Mouse (Mus musculus) embryonic stem cell, embryonic (primary cell): Measurements from ENCODE around the gene C2cd3.

Experiments used
- CTCF ChIA-PET, 4 experiments: fragments of 300-600 bp in 2 of 4; fragments of 350-600 bp in 2 of 4; sonication (Branson Sonifier 250); formaldehyde crosslinking; loops; one replicate each; lab custom pipeline; 2022; ENCODE audit warnings: inconsistent platforms in 2 of 4; lab: Charles Lee
- POLR2A ChIA-PET, 4 experiments: fragments of 300-600 bp in 2 of 4; fragments of 350-600 bp in 2 of 4; sonication (Branson Sonifier 250); formaldehyde crosslinking; loops; one replicate each; lab custom pipeline; 2022; ENCODE audit warnings: antibody characterized with exemption in 4 of 4, inconsistent platforms in 1 of 4; lab: Charles Lee

C2cd3 gene

GRCm38 (mm10) chr7:100499465-100499864 lies 127.4 kb downstream of the C2cd3 start:
- ChIA-PET CTCF (no interaction called here), POLR2A (interaction anchor here in 3 of 4 experiments (0.5 to 47.4 kb wide), 7 partner anchors 1 to 184 kb away, joined by 3 to 704 read pairs (median 4); partner anchors contain the start of genes Coa4 (in 1 of the 3), Dnajb13 (in 1 of the 3), Ucp2 (in 1 of the 3) and Ucp3 (in 1 of the 3))

- CTCF ChIA-PET: interaction anchor here in 1 of 4 experiments (1.8 kb wide), 1 partner anchor 20 kb away, joined by 5 read pairs; no protein-coding TSS in a partner anchor
- POLR2A ChIA-PET: interaction anchor here in 3 of 4 experiments (0.7 to 47.4 kb wide), 16 partner anchors 2 to 363 kb away, joined by 3 to 704 read pairs (median 4); partner anchors contain the start of genes Ucp2 (in 2 of the 3), Coa4 (in 1 of the 3), Dnajb13 (in 1 of the 3) and Fam168a (in 1 of the 3)
These were observed 128.4 kb downstream of the C2cd3 start for GRCm38 (mm10) chr7:100500276-100500977.

- POLR2A ChIA-PET: interaction anchor here in 3 of 4 experiments (0.7 to 47.4 kb wide), 24 partner anchors 3 to 362 kb away, joined by 3 to 704 read pairs (median 5); partner anchors contain the start of genes Ucp2 (in 3 of the 3), Coa4 (in 2 of the 3), Ucp3 (in 2 of the 3) and Dnajb13 (in 1 of the 3)
- CTCF ChIA-PET: interaction anchor here in 2 of 4 experiments (1.8 to 5.7 kb wide), 3 partner anchors 19 kb away, joined by 5 to 29 read pairs (median 15); no protein-coding TSS in a partner anchor
These were observed 129.2 kb downstream of the C2cd3 start for GRCm38 (mm10) chr7:100501027-100501843.

- ChIA-PET POLR2A (interaction anchor here (0.7 to 47.4 kb wide), 26 partner anchors 4 to 172 kb away, joined by 3 to 704 read pairs (median 4); partner anchors contain the start of genes Ucp2 (in 3 of the 4), Coa4 (in 2 of the 4), Dnajb13 (in 1 of the 4) and Ucp3 (in 1 of the 4)), CTCF (interaction anchor here in 2 of 4 experiments (4.3 to 5.7 kb wide), 2 partner anchors 18 to 19 kb away, joined by 15 to 29 read pairs; no protein-coding TSS in a partner anchor)
These were observed 129.9 kb downstream of the C2cd3 start for GRCm38 (mm10) chr7:100501844-100502373.

- ChIA-PET POLR2A (interaction anchor here (0.7 to 47.4 kb wide), 29 partner anchors 4 to 204 kb away, joined by 3 to 704 read pairs (median 4); partner anchors contain the start of genes Ucp2 (in 3 of the 4), Coa4 (in 2 of the 4), Dnajb13 (in 2 of the 4) and Fam168a (in 1 of the 4)), CTCF (interaction anchor here in 3 of 4 experiments (0.9 to 5.7 kb wide), 3 partner anchors 18 kb away, joined by 3 to 29 read pairs (median 15); no protein-coding TSS in a partner anchor)
These were observed 130.4 kb downstream of the C2cd3 start for GRCm38 (mm10) chr7:100502374-100502922.

GRCm38 (mm10) chr7:100503076-100503475 lies 131.0 kb downstream of the C2cd3 start:
- CTCF ChIA-PET: interaction anchor here in 3 of 4 experiments (0.8 to 5.7 kb wide), 4 partner anchors 17 to 27 kb away, joined by 3 to 29 read pairs (median 9); no protein-coding TSS in a partner anchor

GRCm38 (mm10) chr7:100504740-100505487 lies 132.9 kb downstream of the C2cd3 start:
- CTCF ChIA-PET: interaction anchor here (0.6 to 5.7 kb wide), 6 partner anchors 9 to 450 kb away, joined by 3 to 29 read pairs (median 11); partner anchors contain the start of gene Ucp2 (in 1 of the 4)
- POLR2A ChIA-PET: interaction anchor here (0.5 to 47.4 kb wide), 17 partner anchors 7 to 277 kb away, joined by 3 to 704 read pairs (median 3); partner anchors contain the start of genes Ucp2 (in 3 of the 4), Coa4 (in 1 of the 4) and Dnajb13 (in 1 of the 4)

More at GRCm38 (mm10) chr7:100503076-100503475, 131.0 kb downstream of the C2cd3 start:
- POLR2A ChIA-PET: interaction anchor here in 3 of 4 experiments (0.7 to 47.4 kb wide), 26 partner anchors 5 to 203 kb away, joined by 3 to 704 read pairs (median 4); partner anchors contain the start of genes Ucp2 (in 3 of the 3), Dnajb13 (in 2 of the 3), Coa4 (in 1 of the 3) and Fam168a (in 1 of the 3)

GRCm38 (mm10) chr7:100506494-100506893 lies 134.5 kb downstream of the C2cd3 start:
- ChIA-PET CTCF (interaction anchor here in 3 of 4 experiments (0.5 to 5.7 kb wide), 5 partner anchors 11 to 18 kb away, joined by 3 to 29 read pairs (median 4); no protein-coding TSS in a partner anchor), POLR2A (interaction anchor here in 3 of 4 experiments (0.6 to 47.4 kb wide), 11 partner anchors 8 to 284 kb away, joined by 3 to 704 read pairs (median 5); partner anchors contain the start of genes Ucp2 (in 3 of the 3), Coa4 (in 1 of the 3) and Dnajb13 (in 1 of the 3))

- POLR2A ChIA-PET: interaction anchor here in 2 of 4 experiments (1.0 to 47.4 kb wide), 5 partner anchors 9 to 28 kb away, joined by 3 to 704 read pairs (median 140); partner anchors contain the start of genes Ucp2 (in 2 of the 2), Coa4 (in 1 of the 2) and Dnajb13 (in 1 of the 2)
- CTCF ChIA-PET: no interaction called here
These were observed 136.6 kb downstream of the C2cd3 start for GRCm38 (mm10) chr7:100508670-100509069.

- POLR2A ChIA-PET: interaction anchor here (0.5 to 47.4 kb wide), 15 partner anchors 9 to 159 kb away, joined by 3 to 704 read pairs (median 4); partner anchors contain the start of gene Ucp2 (in 2 of the 4)
- CTCF ChIA-PET: interaction anchor here in 3 of 4 experiments (0.8 to 2.6 kb wide), 5 partner anchors 9 to 151 kb away, joined by 3 to 12 read pairs (median 3); no protein-coding TSS in a partner anchor
These were observed 139.6 kb downstream of the C2cd3 start for GRCm38 (mm10) chr7:100511602-100512001.

GRCm38 (mm10) chr7:100514573-100514972 lies 142.5 kb downstream of the C2cd3 start, which contains the start of gene Dnajb13:
Gene Dnajb13, minus strand, starts transcription at chr7:100514960.
- ChIA-PET POLR2A (interaction anchor here (0.6 to 47.4 kb wide), 7 partner anchors 12 to 147 kb away, joined by 3 to 704 read pairs (median 4); partner anchors contain the start of genes Plekhb1 (in 1 of the 4) and Ucp2 (in 1 of the 4)), CTCF (interaction anchor here in 1 of 4 experiments (0.6 kb wide), 1 partner anchor 378 kb away, joined by 3 read pairs; no protein-coding TSS in a partner anchor)
